In the genomic region with DNA sequence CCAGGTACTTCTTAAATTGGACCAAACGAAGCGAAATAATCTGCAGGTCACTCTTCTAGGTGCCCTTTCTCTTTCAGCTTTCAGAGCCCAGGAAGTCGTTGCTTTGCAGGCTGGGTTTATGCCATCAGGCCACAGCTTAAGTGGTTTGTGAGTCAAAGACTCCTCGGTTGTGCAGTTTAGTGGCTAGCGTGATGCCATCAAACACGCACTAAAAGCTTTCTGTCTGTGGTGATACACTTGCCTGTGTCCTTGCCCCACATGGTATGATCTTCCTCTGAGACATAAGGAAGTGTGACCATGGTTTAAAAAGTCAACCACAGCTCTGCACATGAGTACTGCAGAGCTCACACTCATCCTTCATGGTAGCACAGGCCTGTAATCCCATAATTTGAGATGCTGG, we compare ENCODE assay signal across 24 mouse cellular contexts.
"Had no signal": no experiment of that assay in that cellular context is flagged by ENCODE, and none has a peak within 500 bp of the region (broad histone marks: within the 10 kb centered on the region; RNA-seq: fewer than 3 reads in every experiment).

No protein-coding gene starts in this region.

- H3K4me2 ChIP-seq: heart, embryonic 12.5 days; hindbrain, embryonic 14.5 days; kidney, embryonic 15.5 days; limb, embryonic 13.5 days; limb, embryonic 15.5 days had no signal

- H3K9me3 ChIP-seq: heart, embryonic 10.5 days; heart, embryonic 12.5 days; hindbrain, embryonic 10.5 days; kidney, embryonic 15.5 days; limb, embryonic 13.5 days; limb, embryonic 15.5 days had no signal

- H3K27ac ChIP-seq: gastrocnemius, adult 2 months; heart, embryonic 10.5 days; hindbrain, embryonic 10.5 days; hindbrain, embryonic 14.5 days; kidney, embryonic 15.5 days; kidney, postnatal 0 days; limb, embryonic 13.5 days; limb, embryonic 15.5 days had no signal

- H3K27me3 ChIP-seq: heart, embryonic 12.5 days; kidney, embryonic 15.5 days; limb, embryonic 13.5 days; limb, embryonic 15.5 days had no signal

- H3K9ac ChIP-seq: heart, embryonic 12.5 days; hindbrain, embryonic 14.5 days; kidney, embryonic 15.5 days; limb, embryonic 15.5 days had no signal

- H3K36me3 ChIP-seq: limb, embryonic 13.5 days; limb, embryonic 15.5 days had no signal

- DNase-seq: gastrocnemius, adult 2 months; gastrocnemius, postnatal 10 days; gastrocnemius, postnatal 25 days; heart, adult 18-20 months; heart, postnatal 10 days; heart, postnatal 4 days; kidney, adult 11 months; kidney, adult 2 months; kidney, adult 9 months; kidney, postnatal 14 days; kidney, postnatal 36 days; layer of hippocampus, adult 9-11 months; layer of hippocampus, postnatal 36 days; left cerebral cortex, postnatal 4 days had no signal

- ATAC-seq: hindbrain, embryonic 16.5 days; intestine, embryonic 16.5 days had no signal

- H3K4me3 ChIP-seq: gastrocnemius, adult 2 months; heart, embryonic 10.5 days; heart, embryonic 12.5 days; hindbrain, embryonic 10.5 days; kidney, embryonic 15.5 days; limb, embryonic 13.5 days; limb, embryonic 15.5 days had no signal
